Mouse (Mus musculus) ES-Bruce4 (cell line): Measurements from ENCODE around the gene Mrpl12.

Source experiments
- CTCF ChIP-seq: IDR thresholded peaks from one replicate; pipeline ENCODE4 v1.8.1; 2011; ENCODE audit warnings: low read depth, low read length
- EP300 ChIP-seq: IDR thresholded peaks from 2 replicates; pipeline ENCODE4 v1.6.1; 2011; ENCODE audit warnings: low read depth, low read length; ENCODE audit not compliant: insufficient read depth

GRCm38 (mm10) chr11:120527690-120528354 lies 43.4 kb downstream of the Mrpl12 start:
- TF ChIP-seq CTCF = no peak
- no peak for TF ChIP-seq EP300
